Mouse (Mus musculus) stomach, postnatal 0 days (tissue): Measurements from ENCODE around the gene Bcl11a. TPM values are rescaled to one million over a fixed set of nuclear protein-coding genes. Genes with fewer than 3 reads are reported as not detected.

Experiments
- ATAC-seq: fragments of 200-750 bp; cut with Nextera tagmentation; 2 replicates; pipeline ENCODE4 v1.8.0; 2017; ENCODE audit not compliant: low FRiP score, low TSS enrichment
- DNase-seq: peaks from one replicate; pipeline ENCODE4 v3.0.0-alpha.2; 2016; ENCODE audit warnings: low spot score
- H3K27ac ChIP-seq: fragments of 300-500 bp; sonication (generic); replicated peaks from 2 replicates; pipeline ENCODE4 v1.5.1; 2014; ENCODE audit warnings: mild to moderate bottlenecking, control low read depth
- H3K27me3 ChIP-seq: fragments of 300-500 bp; sonication (generic); 2 replicates; pipeline ENCODE4 v1.6.1; 2014; ENCODE audit warnings: low read length; ENCODE audit not compliant: control insufficient read depth, insufficient read depth
- H3K36me3 ChIP-seq: fragments of 300-500 bp; sonication (generic); 2 replicates; pipeline ENCODE4 v1.6.1; 2014; ENCODE audit warnings: low read length, mixed read lengths; ENCODE audit not compliant: control insufficient read depth, insufficient read depth
- H3K4me1 ChIP-seq: fragments of 300-500 bp; sonication (generic); replicated peaks from 2 replicates; pipeline ENCODE4 v1.6.1; 2014; ENCODE audit warnings: antibody characterized with exemption; ENCODE audit not compliant: control insufficient read depth, insufficient read depth
- H3K4me2 ChIP-seq: fragments of 300-500 bp; sonication (generic); replicated peaks from 2 replicates; pipeline ENCODE4 v1.6.1; 2014; ENCODE audit warnings: low read depth, mild to moderate bottlenecking, control low read depth, moderate library complexity
- H3K4me3 ChIP-seq: fragments of 300-500 bp; sonication (generic); 2 replicates; pipeline ENCODE4 v1.5.1; 2014; ENCODE audit warnings: low read depth, low read length, control low read depth
- H3K9ac ChIP-seq: fragments of 300-500 bp; sonication (generic); 2 replicates; pipeline ENCODE4 v1.6.1; 2014; ENCODE audit warnings: mild to moderate bottlenecking, low read length, control low read depth, mixed read lengths
- H3K9me3 ChIP-seq: fragments of 300-500 bp; sonication (generic); 2 replicates; pipeline ENCODE4 v1.6.1; 2016; ENCODE audit warnings: low read length; ENCODE audit not compliant: control insufficient read depth
- CTCF ChIP-seq: IDR thresholded peaks from 2 replicates; pipeline ENCODE4 v1.5.1; 2016; ENCODE audit warnings: antibody characterized with exemption, low read depth, mild to moderate bottlenecking, moderate library complexity
- EP300 ChIP-seq: optimal IDR thresholded peaks from 2 replicates; pipeline ENCODE3; 2016; ENCODE audit warnings: antibody characterized with exemption
- WGBS: fragments of 180-500 bp; shearing (Covaris S2); extraction: QIAGEN DNeasy Blood & Tissue Kit; methylation state at CpG from one replicate; pipeline ENCODE4 v1.1.7; 2014; 5-methylcytosine and 5-hydroxymethylcytosine counted together
- polyA plus RNA-seq: library from polyadenylated mRNA; unstranded; fragments of >200 nt; fragmentation: Nextera tagmentation; extraction: Ambion mirVana; gene quantifications from 2 replicates; pipeline ENCODE4 v1.2.1, GENCODE M21; 2015

Gene Bcl11a
- 10.5 and 11.7 TPM in 2 replicates for polyA plus RNA-seq

DNA sequence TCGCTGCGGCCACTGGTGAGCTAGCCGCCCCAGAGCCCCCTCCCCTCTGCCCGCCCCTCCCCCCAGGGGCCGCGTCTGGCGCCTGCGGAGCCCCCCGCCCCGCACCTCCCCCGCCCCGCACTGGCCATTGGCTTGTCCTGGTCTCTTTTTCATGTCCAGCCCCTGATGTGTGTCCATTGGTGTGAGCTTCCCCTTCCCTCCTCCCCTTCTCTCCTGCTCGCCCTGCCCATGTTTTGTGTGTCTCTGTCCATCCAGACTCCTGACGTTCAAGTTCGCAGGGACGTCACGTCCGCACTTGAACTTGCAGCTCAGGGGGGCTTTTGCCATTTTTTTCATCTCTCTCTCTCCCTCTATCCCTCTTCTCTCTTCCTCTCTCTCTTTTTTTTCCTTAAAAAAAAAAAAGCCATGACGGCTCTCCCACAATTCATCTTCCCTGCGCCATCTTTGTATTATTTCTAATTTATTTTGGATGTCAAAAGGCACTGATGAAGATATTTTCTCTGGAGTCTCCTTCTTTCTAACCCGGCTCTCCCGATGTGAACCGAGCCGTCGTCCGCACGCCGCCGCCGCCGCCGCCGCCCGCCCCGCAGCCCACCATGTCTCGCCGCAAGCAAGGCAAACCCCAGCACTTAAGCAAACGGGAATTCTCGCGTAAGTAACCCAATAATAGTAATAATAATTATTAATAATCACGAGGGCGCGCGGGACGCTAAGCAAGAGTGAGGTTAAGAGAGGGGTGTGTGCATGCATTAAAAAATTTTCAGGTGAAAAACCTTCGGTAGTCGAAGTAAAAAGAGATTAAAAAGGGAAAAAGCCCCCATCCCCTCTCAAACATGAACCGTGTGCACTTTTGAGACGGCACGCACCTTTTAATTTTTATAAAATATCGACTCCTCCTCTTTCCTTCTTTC is at the start of gene Bcl11a:
Gene Bcl11a (plus strand): TSS at position 262 of the 911 bp plus-strand sequence.
- under 1% methylated on average over 38 of the region's 51 CpGs for WGBS
- Histone ChIP-seq H3K9ac (peak within 1 kb of the TSS; percentile 76), H3K27me3 (no peaks in the 10 kb centered on the region), H3K4me3 (peak within 1 kb of the TSS; percentile 69), H3K36me3 (no peaks in the 10 kb centered on the region), H3K27ac (peak within 1 kb of the TSS; percentile 92), H3K9me3 (no peaks in the 10 kb centered on the region), H3K4me1 (no peaks in the 10 kb centered on the region), H3K4me2 (peak within 1 kb of the TSS; percentile 100)
- peak; percentile 83 for DNase-seq
- peak; percentile 75 for ATAC-seq
- TF ChIP-seq EP300 = no peak
- TF ChIP-seq CTCF = no peak

DNA sequence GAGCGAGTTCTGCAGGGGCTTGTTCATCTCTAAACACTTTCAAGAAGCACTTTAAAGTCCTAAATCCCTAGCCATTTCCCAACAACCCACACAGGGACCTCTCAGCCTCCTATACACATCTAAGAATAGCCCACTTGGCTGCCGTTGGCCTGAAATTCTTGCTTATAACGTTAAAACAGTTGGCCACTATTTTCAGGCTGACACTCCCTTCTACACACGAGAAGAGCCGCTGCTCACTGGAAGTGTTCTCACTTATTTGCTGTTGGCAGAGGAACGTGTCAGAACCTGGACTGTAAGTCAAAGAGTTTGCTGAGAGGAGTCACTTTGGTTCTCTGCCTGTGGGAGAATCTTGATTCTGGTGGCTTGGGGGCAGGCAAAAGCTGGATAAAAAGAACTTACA is 33.8 kb upstream of the Bcl11a start:
- no peak overlapping the region for H3K27ac ChIP-seq
- H3K4me1 ChIP-seq = no peaks in the 10 kb centered on the region
- H3K27me3 ChIP-seq = no peaks in the 10 kb centered on the region
- DNase-seq (no peak), ATAC-seq (no peak)
- H3K9ac ChIP-seq = no peak overlapping the region
- H3K4me3 ChIP-seq = no peak overlapping the region
- TF ChIP-seq CTCF (no peak), EP300 (no peak)
- 51% methylated on average over 6 of the region's 6 CpGs for WGBS
- no peaks in the 10 kb centered on the region for H3K36me3 ChIP-seq
- H3K9me3 ChIP-seq = no peaks in the 10 kb centered on the region
- no peak overlapping the region for H3K4me2 ChIP-seq

DNA sequence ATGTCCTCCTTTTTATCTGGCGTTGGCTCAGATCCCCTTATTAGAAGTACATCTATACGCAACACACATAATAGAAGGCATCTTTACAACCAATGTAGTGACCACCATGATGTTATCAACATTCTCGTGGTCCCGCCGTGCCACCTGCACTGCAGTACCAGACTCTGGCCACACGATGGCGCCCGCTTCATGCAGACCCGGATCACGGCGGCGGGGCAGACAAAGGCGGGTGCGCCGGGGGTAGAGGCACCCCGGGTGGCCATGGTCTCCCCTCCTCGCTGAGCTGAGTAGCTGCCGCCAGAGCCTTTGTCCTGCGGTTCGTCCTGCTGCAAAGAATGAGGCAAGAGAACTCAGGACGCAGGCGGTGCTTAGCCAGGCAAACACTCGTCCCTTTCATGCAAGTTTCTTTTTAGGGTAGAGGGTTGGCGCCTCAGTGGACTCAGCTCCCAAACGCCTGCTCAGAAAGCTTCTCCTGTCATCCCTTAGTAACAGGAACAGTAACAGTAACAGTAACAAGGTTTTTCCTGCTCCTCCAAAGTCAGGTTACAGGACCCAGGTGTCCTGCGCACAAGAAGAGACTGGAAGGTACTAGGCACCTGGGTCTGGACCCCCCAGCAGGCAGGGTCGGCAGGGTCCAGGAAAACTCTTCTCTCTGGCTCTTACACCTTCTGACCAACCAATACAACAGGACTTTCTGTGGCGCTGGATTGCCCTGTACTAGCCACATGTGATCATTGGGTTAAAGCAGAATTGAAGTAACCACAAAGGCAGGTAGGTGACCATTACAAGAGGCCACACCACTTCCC is 28.4 kb upstream of the Bcl11a start:
- WGBS = 5% methylated on average over 28 of the region's 28 CpGs
- Histone ChIP-seq H3K9ac (peak overlapping the region; percentile 55; the same call in 1 of the 2 replicates), H3K36me3 (no peaks in the 10 kb centered on the region), H3K9me3 (no peaks in the 10 kb centered on the region), H3K4me2 (peak overlapping the region; percentile 75), H3K27ac (no peak overlapping the region), H3K27me3 (no peaks in the 10 kb centered on the region), H3K4me1 (no peaks in the 10 kb centered on the region), H3K4me3 (peak overlapping the region; percentile 54)
- ATAC-seq (peak; percentile 79), DNase-seq (peak; percentile 86)
- TF ChIP-seq EP300 (no peak), CTCF (peak; percentile 100)

DNA sequence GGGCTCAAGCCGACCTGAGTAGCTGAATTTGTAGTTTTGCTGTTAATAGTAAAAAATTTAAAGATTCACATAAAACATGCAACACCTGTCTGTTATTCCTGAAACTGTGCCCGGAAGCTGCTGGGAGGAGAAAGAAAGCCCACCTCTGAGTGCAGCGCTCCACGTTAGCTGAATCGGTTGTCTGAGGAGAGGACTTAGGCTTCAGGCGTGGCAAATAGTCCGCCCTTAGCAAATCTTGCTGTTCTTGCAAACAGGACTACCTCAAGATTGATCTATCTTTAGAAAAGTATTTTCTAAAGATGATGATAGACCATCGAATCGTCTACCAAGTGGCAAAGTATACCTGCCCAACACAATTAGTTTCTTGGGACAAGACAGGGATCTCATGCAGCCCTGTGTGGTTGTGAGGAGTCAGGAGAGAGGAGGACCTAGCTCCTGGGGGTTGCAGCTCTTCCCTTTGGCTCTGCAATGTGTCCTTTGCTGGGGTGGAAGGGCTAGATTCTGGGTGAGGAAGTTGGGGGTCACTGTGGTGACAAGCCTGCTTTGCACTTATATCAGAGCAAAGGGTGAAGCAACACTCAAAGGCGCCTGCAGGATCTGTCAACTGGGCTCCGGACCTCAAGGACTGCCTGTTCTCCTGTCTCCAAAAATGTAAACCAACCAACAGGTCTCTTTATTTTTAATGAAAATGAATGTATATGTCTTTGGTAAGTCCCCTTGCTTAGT is 27.7 kb upstream of the Bcl11a start:
- no peak overlapping the region for H3K9ac ChIP-seq
- WGBS = 55% methylated on average over 11 of the region's 11 CpGs
- H3K4me1 ChIP-seq = no peaks in the 10 kb centered on the region
- H3K27me3 ChIP-seq = no peaks in the 10 kb centered on the region
- peak overlapping the region; percentile 75; the same call in 1 of the 2 replicates for H3K4me2 ChIP-seq
- TF ChIP-seq CTCF (no peak), EP300 (no peak)
- no peak for DNase-seq
- no peak for ATAC-seq
- H3K27ac ChIP-seq = no peak overlapping the region
- H3K9me3 ChIP-seq = no peaks in the 10 kb centered on the region
- no peaks in the 10 kb centered on the region for H3K36me3 ChIP-seq
- peak overlapping the region; percentile 54; the same call in 1 of the 2 replicates for H3K4me3 ChIP-seq

DNA sequence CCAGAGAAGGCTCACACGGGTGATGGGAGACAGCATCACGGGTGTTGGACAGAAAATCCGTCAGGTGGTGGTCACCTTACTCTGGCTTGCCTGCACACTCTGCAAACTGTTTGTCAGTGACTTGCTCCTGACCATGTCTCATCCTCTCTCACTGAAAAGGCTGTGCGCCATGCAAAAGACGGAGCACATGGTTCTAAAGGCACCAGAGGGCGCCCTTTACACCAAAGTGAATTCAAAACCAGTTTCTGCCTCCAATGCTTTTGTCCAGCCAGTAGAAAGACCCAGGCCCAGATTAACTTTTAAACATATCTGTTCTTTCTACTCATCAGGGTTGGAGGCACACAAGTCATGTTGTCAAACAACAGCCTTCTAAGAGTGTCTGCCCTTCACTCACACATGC is 25.0 kb upstream of the Bcl11a start:
- 67% methylated on average over 6 of the region's 6 CpGs for WGBS
- no peak overlapping the region for H3K4me3 ChIP-seq
- ATAC-seq = no peak
- no peaks in the 10 kb centered on the region for H3K4me1 ChIP-seq
- no peaks in the 10 kb centered on the region for H3K9me3 ChIP-seq
- no peak overlapping the region for H3K9ac ChIP-seq
- TF ChIP-seq EP300 = no peak
- peak; percentile 58 for TF ChIP-seq CTCF
- H3K27ac ChIP-seq = no peak overlapping the region
- no peak for DNase-seq
- H3K27me3 ChIP-seq = no peaks in the 10 kb centered on the region
- no peaks in the 10 kb centered on the region for H3K36me3 ChIP-seq
- no peak overlapping the region for H3K4me2 ChIP-seq
